Mouse (Mus musculus) left cerebral cortex, postnatal 25 days (tissue): ENCODE results near the gene Unc79. TPM values are rescaled to one million over a fixed set of nuclear protein-coding genes. Genes with fewer than 3 reads are reported as not detected.
A peak's percentile ranks its signal among the peaks of the same experiment; 100 is the strongest.

Source experiments
- DNase-seq, 2 experiments: peaks; one replicate each; pipeline ENCODE4 v3.0.0; 2022; ENCODE audit warnings: low spot score in 2 of 2, mixed read lengths in 1 of 2
- intact Hi-C: fragments of 180-260 bp; cut with DNase I; formaldehyde crosslinking; loops from one replicate; pipeline ENCODE4 v1.15.1; 2025
- total RNA-seq, 2 experiments: library from RNA; stranded (reverse); gene quantifications; 2 replicates each; pipeline ENCODE4 v1.2.3; 2021

Gene Unc79
- total RNA-seq, 2 experiments from 2014 or later = 52.1 to 58.6 TPM

- no peak for DNase-seq
- intact Hi-C loops = no loop called here
These were observed 88.0 kb downstream of the Unc79 start for GRCm38 (mm10) chr12:103036692-103037091.

GRCm38 (mm10) chr12:103039332-103039731 is 90.7 kb downstream of the Unc79 start:
- no peak for DNase-seq
- intact Hi-C loops = no loop called here

- intact Hi-C loops = no loop called here
- no peak for DNase-seq
These were observed 91.5 kb downstream of the Unc79 start for GRCm38 (mm10) chr12:103040136-103040535.

- DNase-seq = no peak
- intact Hi-C loops = no loop called here
These were observed 92.7 kb downstream of the Unc79 start for GRCm38 (mm10) chr12:103041401-103041800.

GRCm38 (mm10) chr12:103042711-103043110 is 94.1 kb downstream of the Unc79 start:
- intact Hi-C loops = no loop called here
- DNase-seq = no peak

GRCm38 (mm10) chr12:103044422-103044821 is 95.8 kb downstream of the Unc79 start:
- DNase-seq = no peak
- intact Hi-C loops = no loop called here

- intact Hi-C loops = no loop called here
These were observed 101.2 kb downstream of the Unc79 start for GRCm38 (mm10) chr12:103049865-103050264.

GRCm38 (mm10) chr12:103059321-103060053 is 110.8 kb downstream of the Unc79 start:
- intact Hi-C loops = loop anchor here (5.0 to 10.0 kb wide), 2 partner anchors 112 to 275 kb away; partner anchors contain the start of gene Unc79
- DNase-seq = no peak

More at GRCm38 (mm10) chr12:103049865-103050264, 101.2 kb downstream of the Unc79 start:
- DNase-seq = peak in 1 of 2 experiments; percentile 55

GRCm38 (mm10) chr12:103060791-103061190 is 112.1 kb downstream of the Unc79 start:
- no peak for DNase-seq
- intact Hi-C loops = loop anchor here (5.0 to 10.0 kb wide), 2 partner anchors 113 to 276 kb away; partner anchors contain the start of gene Unc79

GRCm38 (mm10) chr12:103062133-103062532 is 113.5 kb downstream of the Unc79 start:
- intact Hi-C loops = loop anchor here (5.0 to 10.0 kb wide), 2 partner anchors 115 to 277 kb away; partner anchors contain the start of gene Unc79
- DNase-seq = no peak

- DNase-seq = peak; percentile 45 to 63
- intact Hi-C loops = loop anchor here (1.0 to 10.0 kb wide), 4 partner anchors 118 to 280 kb away; partner anchors contain the start of gene Unc79
These were observed 116.3 kb downstream of the Unc79 start for GRCm38 (mm10) chr12:103064944-103065343.

- intact Hi-C loops = loop anchor here (10.0 kb wide), 1 partner anchor 283 kb away; no protein-coding TSS in a partner anchor
- DNase-seq = no peak
These were observed 119.5 kb downstream of the Unc79 start for GRCm38 (mm10) chr12:103068161-103068560.

- peak in 1 of 2 experiments; percentile 43 for DNase-seq
- intact Hi-C loops = loop anchor here (10.0 kb wide), 1 partner anchor 285 kb away; no protein-coding TSS in a partner anchor
These were observed 120.9 kb downstream of the Unc79 start for GRCm38 (mm10) chr12:103069565-103069964.

GRCm38 (mm10) chr12:103073953-103074352 is 125.3 kb downstream of the Unc79 start:
- intact Hi-C loops = no loop called here
- no peak for DNase-seq

GRCm38 (mm10) chr12:103078751-103079150 is 130.1 kb downstream of the Unc79 start:
- intact Hi-C loops = no loop called here

GRCm38 (mm10) chr12:103080055-103080454 is 131.4 kb downstream of the Unc79 start:
- no peak for DNase-seq
- intact Hi-C loops = no loop called here

More at GRCm38 (mm10) chr12:103078751-103079150, 130.1 kb downstream of the Unc79 start:
- DNase-seq = no peak

GRCm38 (mm10) chr12:103091831-103092230 is 143.2 kb downstream of the Unc79 start:
- intact Hi-C loops = no loop called here
- DNase-seq = no peak

- intact Hi-C loops = no loop called here
- peak in 1 of 2 experiments; percentile 64 for DNase-seq
These were observed 146.5 kb downstream of the Unc79 start for GRCm38 (mm10) chr12:103095160-103095559.

- intact Hi-C loops = no loop called here
- DNase-seq = peak; percentile 33 to 72
These were observed 150.5 kb downstream of the Unc79 start for GRCm38 (mm10) chr12:103099185-103099584.

GRCm38 (mm10) chr12:103100088-103100487 is 151.4 kb downstream of the Unc79 start:
- no peak for DNase-seq
- intact Hi-C loops = no loop called here

GRCm38 (mm10) chr12:103103041-103103440 is 154.4 kb downstream of the Unc79 start:
- intact Hi-C loops = no loop called here
- DNase-seq = no peak
